Mouse (Mus musculus): ENCODE measurements around the gene Nde1. TPM values are rescaled to one million over a fixed set of nuclear protein-coding genes. Genes with fewer than 3 reads are reported as not detected.

Nde1 gene
- polyA plus RNA-seq, 1 experiment, result 40.1 TPM

DNA sequence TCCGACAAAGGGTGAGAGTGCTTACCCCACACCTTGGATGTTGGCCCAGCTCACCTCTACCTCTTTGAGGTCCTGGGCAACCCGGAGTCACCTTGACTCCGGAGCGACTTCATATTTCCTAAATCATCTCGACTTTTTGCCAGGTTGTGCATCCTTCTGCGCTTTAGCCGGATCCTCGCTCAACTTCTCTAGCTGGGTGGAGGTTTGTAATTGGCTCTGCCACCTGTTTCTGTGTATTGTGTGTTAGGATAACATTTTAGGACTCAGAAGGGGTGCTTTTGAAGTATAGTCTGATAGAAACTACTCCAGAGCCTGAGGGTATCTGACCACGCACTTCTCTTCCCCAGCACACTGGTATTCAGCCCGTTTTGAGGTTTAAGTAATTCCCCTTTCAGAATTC, 656 bp downstream of the Nde1 start:
- no peak for DNase-seq (ENCODE audit: low read depth)

- no peak for DNase-seq (ENCODE audit: low read depth)
Observed at GRCm38 (mm10) chr16:14166490-14166889, 3.4 kb downstream of the Nde1 start.

DNA sequence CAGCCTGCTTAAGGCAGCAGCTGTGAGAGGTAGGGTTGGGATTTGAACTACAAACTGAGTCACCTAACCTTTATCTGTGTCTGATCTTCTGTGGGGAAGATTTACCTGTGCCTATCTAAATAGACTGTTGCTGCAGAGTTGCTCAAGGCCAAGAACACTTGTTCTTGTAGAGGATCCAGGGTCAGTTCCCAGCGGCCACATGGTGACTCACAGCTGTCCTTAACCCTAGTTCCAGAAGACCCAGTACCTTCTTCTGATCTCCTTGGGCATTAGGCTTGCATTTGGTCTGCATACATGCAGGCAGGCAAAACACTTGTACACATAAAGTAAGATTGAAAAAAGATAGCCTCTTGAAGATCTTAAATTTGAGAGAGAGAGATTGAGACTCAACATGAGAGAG, 6.6 kb downstream of the Nde1 start:
- no peak for DNase-seq (ENCODE audit: low read depth)

GRCm38 (mm10) chr16:14178041-14178440, 15.0 kb downstream of the Nde1 start:
- no peak for DNase-seq (ENCODE audit: low read depth)

- no peak for DNase-seq (ENCODE audit: low read depth)
Observed at GRCm38 (mm10) chr16:14180163-14180733, 17.2 kb downstream of the Nde1 start.

DNA sequence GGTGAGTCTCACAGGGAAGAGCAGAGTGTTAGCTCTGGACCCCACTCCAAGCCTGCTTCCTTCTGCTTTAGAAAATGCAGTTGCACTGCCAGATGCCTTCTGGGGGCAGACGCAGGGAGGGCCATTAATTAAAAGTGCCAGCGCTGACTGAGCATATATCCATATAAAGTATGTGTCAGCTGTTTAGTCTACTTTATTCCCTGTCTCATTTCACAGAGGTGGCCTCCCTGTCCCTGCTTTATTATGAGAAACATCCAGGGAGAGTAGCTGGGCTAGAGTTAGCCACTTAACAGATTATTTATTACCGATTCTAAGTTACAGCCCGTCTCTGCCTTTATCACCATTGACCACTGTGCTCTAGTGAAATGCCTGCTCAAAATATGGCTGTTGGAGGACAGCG, 19.3 kb downstream of the Nde1 start:
- DNase-seq (ENCODE audit: low read depth), result no peak

GRCm38 (mm10) chr16:14183856-14184255, 20.8 kb downstream of the Nde1 start:
- no peak for DNase-seq (ENCODE audit: low read depth)

DNA sequence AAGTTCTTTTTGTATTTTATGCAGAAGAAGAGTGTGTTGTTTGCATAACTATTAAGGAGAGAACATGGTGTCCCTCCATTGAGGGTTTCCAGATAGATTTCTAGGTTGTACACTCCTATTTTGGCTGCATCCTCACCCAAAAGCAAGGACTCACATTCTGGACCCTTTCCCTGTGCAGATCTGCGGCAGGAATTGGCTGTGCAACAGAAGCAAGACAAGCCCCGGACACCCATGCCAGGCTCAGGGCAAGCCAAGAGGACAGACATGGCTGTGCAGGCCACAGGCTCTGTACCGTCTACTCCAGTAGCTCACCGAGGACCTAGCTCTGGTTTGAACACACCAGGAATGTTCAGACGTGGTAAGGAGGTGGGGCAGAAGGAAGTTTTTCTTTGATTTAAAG, 22.4 kb downstream of the Nde1 start:
- DNase-seq (ENCODE audit: low read depth), result no peak

- no peak for DNase-seq (ENCODE audit: low read depth)
Observed at GRCm38 (mm10) chr16:14194164-14194950, 31.3 kb downstream of the Nde1 start.

- DNase-seq (ENCODE audit: low read depth), result no peak
Observed at GRCm38 (mm10) chr16:14195427-14195826, 32.4 kb downstream of the Nde1 start.

DNA sequence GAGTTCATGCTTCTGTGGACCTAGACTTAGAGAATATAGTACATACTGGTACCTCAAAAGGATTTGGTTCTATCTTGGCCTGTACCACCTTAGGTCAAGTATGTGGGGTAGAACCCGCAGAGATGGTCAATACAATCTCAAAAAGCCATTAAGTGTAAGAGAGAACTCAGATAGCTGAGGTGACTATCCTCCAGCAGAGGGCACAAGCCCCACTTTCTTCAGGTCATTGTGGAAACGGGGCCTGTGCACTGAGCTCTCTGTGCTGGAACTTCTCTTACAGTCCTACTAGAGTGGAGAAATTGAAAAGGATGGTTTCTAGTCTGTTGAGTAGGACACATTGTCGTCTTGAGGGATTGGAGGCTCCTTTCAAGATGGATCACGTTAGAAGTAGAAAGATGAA, 35.7 kb downstream of the Nde1 start:
- no peak for DNase-seq (ENCODE audit: low read depth)

GRCm38 (mm10) chr16:14215156-14215555, 52.1 kb downstream of the Nde1 start:
- DNase-seq (ENCODE audit: low read depth), result no peak

GRCm38 (mm10) chr16:14237100-14237723, 74.1 kb downstream of the Nde1 start:
- no peak for DNase-seq (ENCODE audit: low read depth)

DNA sequence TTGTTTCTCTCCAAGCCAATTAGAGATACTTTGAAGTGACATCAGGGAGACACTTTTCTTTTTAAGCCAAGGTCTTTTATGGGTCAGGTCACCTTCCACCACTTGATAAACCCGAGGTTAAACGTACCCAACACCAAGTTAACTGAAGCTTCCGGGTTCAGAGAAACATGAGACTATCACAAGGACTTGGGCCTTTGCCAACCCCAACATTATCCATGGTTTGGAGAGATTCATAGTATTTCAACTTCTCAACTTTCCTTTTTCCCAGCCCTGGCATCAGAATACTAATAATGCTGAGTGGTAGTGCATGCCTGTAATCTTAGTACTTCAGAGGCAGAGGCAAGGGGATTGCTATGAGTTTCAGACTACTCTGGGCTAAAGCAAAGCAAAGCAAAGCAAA, 79.0 kb downstream of the Nde1 start:
- no peak for DNase-seq (ENCODE audit: low read depth)

Other genes with a start within 250 kb of the Nde1 start
- gene 2900011O08Rik, start 176.7 kb upstream of the Nde1 start, polyA plus RNA-seq (2012; rRNA removed), result not detected in 2 replicates
- gene Ifitm7, start 176.4 kb upstream of the Nde1 start, polyA plus RNA-seq (2012; rRNA removed), result 0.59 and 1.5 TPM in 2 replicates
- gene Marf1, start 76 bp downstream of the Nde1 start, polyA plus RNA-seq (2012; rRNA removed), result 15.0 and 15.6 TPM in 2 replicates
- 119 and 132 TPM in 2 replicates for gene Myh11, start 128.1 kb downstream of the Nde1 start, polyA plus RNA-seq (2012; rRNA removed)
- gene Fopnl, start 154.1 kb downstream of the Nde1 start, polyA plus RNA-seq (2012; rRNA removed), result 56.3 and 73.7 TPM in 2 replicates
- gene Abcc1, start 198.3 kb downstream of the Nde1 start, polyA plus RNA-seq (2012; rRNA removed), result 44.4 and 48.5 TPM in 2 replicates